Mouse (Mus musculus) limb, embryonic 13.5 days (tissue): Measurements from ENCODE around the gene Insm2. TPM values are rescaled to one million over a fixed set of nuclear protein-coding genes. Genes with fewer than 3 reads are reported as not detected.
"Not testable (repeated sequence)": the region's sequence is repeated elsewhere in the genome, so short reads cannot be mapped to it uniquely, and the experiment has no call there.

Experiments
- ATAC-seq: fragments of 200-750 bp; cut with Nextera tagmentation; 2 replicates; pipeline ENCODE4 v1.8.0; 2017; ENCODE audit warnings: low read depth, moderate number of reproducible peaks, moderate TSS enrichment; ENCODE audit not compliant: low FRiP score
- H3K27ac ChIP-seq: fragments of 300-500 bp; sonication (generic); 2 replicates; pipeline ENCODE4 v1.5.1; 2015; ENCODE audit warnings: inconsistent platforms, mild to moderate bottlenecking, moderate library complexity
- H3K27me3 ChIP-seq: fragments of 300-500 bp; sonication (generic); 2 replicates; pipeline ENCODE4 v1.6.1; 2015; ENCODE audit warnings: mild to moderate bottlenecking, inconsistent platforms
- H3K36me3 ChIP-seq: fragments of 300-500 bp; sonication (generic); 2 replicates; pipeline ENCODE4 v1.6.1; 2015; ENCODE audit warnings: inconsistent platforms, mild to moderate bottlenecking, moderate library complexity
- H3K4me1 ChIP-seq: fragments of 300-500 bp; sonication (generic); 2 replicates; pipeline ENCODE4 v1.6.1; 2015; ENCODE audit warnings: inconsistent platforms
- H3K4me2 ChIP-seq: fragments of 300-500 bp; sonication (generic); replicated peaks from 2 replicates; pipeline ENCODE4 v1.6.1; 2015; ENCODE audit warnings: inconsistent platforms, mild to moderate bottlenecking, moderate library complexity
- H3K4me3 ChIP-seq: fragments of 300-500 bp; sonication (generic); 2 replicates; pipeline ENCODE4 v1.5.1; 2015; ENCODE audit warnings: moderate library complexity, mild to moderate bottlenecking, inconsistent platforms
- H3K9ac ChIP-seq: fragments of 300-500 bp; sonication (generic); 2 replicates; pipeline ENCODE4 v1.6.1; 2015; ENCODE audit warnings: mild to moderate bottlenecking, inconsistent platforms
- H3K9me3 ChIP-seq: fragments of 300-500 bp; sonication (generic); 2 replicates; pipeline ENCODE4 v1.6.1; 2016; ENCODE audit warnings: inconsistent platforms
- WGBS: fragments of 180-500 bp; shearing (Covaris S2); methylation state at CpG from one replicate; pipeline ENCODE4 v1.1.7; 2015; 5-methylcytosine and 5-hydroxymethylcytosine counted together
- polyA plus RNA-seq: library from polyadenylated mRNA; unstranded; fragments of >200 nt; fragmentation: Nextera tagmentation; extraction: Ambion mirVana; gene quantifications from 2 replicates; pipeline ENCODE4 v1.2.1, GENCODE M21; 2015

Insm2 gene
- polyA plus RNA-seq, 1 experiment from 2014 or later, result 0.06 TPM

GRCm38 (mm10) chr12:55569676-55570075, 29.6 kb upstream of the Insm2 start:
- no peaks in the 10 kb centered on the region for H3K36me3 ChIP-seq
- 0 out of 2 replicates have a peak, but pooled peaks cover 3% of the 10 kb centered on the region for H3K9me3 ChIP-seq
- H3K9ac ChIP-seq, result no peak overlapping the region
- no peak for ATAC-seq
- no peak overlapping the region for H3K27ac ChIP-seq
- 75% methylated on average over 6 of the region's 6 CpGs for WGBS
- no peak overlapping the region for H3K4me3 ChIP-seq
- H3K4me2 ChIP-seq, result no peak overlapping the region
- H3K27me3 ChIP-seq, result no peaks in the 10 kb centered on the region
- H3K4me1 ChIP-seq, result no peaks in the 10 kb centered on the region; the same call in 1 of the 2 replicates

- WGBS, result 93% methylated on average over 9 of the region's 9 CpGs
- Histone ChIP-seq H3K4me1 (no peaks in the 10 kb centered on the region; the same call in 1 of the 2 replicates), H3K4me2 (no peak overlapping the region), H3K9ac (no peak overlapping the region), H3K36me3 (no peaks in the 10 kb centered on the region), H3K27ac (no peak overlapping the region), H3K4me3 (no peak overlapping the region), H3K27me3 (no peaks in the 10 kb centered on the region), H3K9me3 (0 out of 2 replicates have a peak, but pooled peaks cover 3% of the 10 kb centered on the region)
- ATAC-seq, result no peak
Measured at GRCm38 (mm10) chr12:55570646-55571045, 28.6 kb upstream of the Insm2 start.

GRCm38 (mm10) chr12:55571181-55571580, 28.0 kb upstream of the Insm2 start:
- no peaks in the 10 kb centered on the region; the same call in 1 of the 2 replicates for H3K4me1 ChIP-seq
- no peak overlapping the region for H3K27ac ChIP-seq
- H3K4me2 ChIP-seq, result no peak overlapping the region
- ATAC-seq, result no peak
- no peaks in the 10 kb centered on the region for H3K27me3 ChIP-seq
- 0 out of 2 replicates have a peak, but pooled peaks cover 3% of the 10 kb centered on the region for H3K9me3 ChIP-seq
- no peaks in the 10 kb centered on the region for H3K36me3 ChIP-seq
- H3K4me3 ChIP-seq, result no peak overlapping the region
- 86% methylated on average over 11 of the region's 11 CpGs for WGBS
- no peak overlapping the region for H3K9ac ChIP-seq

GRCm38 (mm10) chr12:55571661-55572060, 27.6 kb upstream of the Insm2 start:
- Histone ChIP-seq H3K27me3 (0 out of 2 replicates have a peak, but pooled peaks cover 3% of the 10 kb centered on the region), H3K4me1 (no peaks in the 10 kb centered on the region; the same call in 1 of the 2 replicates), H3K36me3 (no peaks in the 10 kb centered on the region), H3K27ac (no peak overlapping the region), H3K4me2 (no peak overlapping the region), H3K9ac (no peak overlapping the region), H3K9me3 (0 out of 2 replicates have a peak, but pooled peaks cover 3% of the 10 kb centered on the region), H3K4me3 (no peak overlapping the region)
- ATAC-seq, result no peak
- 79% methylated on average over 10 of the region's 10 CpGs for WGBS

- ATAC-seq, result no peak
- Histone ChIP-seq H3K4me2 (no peak overlapping the region), H3K9me3 (0 out of 2 replicates have a peak, but pooled peaks cover 3% of the 10 kb centered on the region), H3K27ac (no peak overlapping the region), H3K9ac (no peak overlapping the region), H3K36me3 (no peaks in the 10 kb centered on the region), H3K4me3 (no peak overlapping the region), H3K4me1 (no peaks in the 10 kb centered on the region), H3K27me3 (0 out of 2 replicates have a peak, but pooled peaks cover 3% of the 10 kb centered on the region)
Measured at GRCm38 (mm10) chr12:55573089-55573488, 26.1 kb upstream of the Insm2 start.

- no peaks in the 10 kb centered on the region for H3K4me1 ChIP-seq
- no peak for ATAC-seq
- H3K27me3 ChIP-seq, result 0 out of 2 replicates have a peak, but pooled peaks cover 3% of the 10 kb centered on the region
- WGBS, result 3% methylated on average over 6 of the region's 6 CpGs
- no peaks in the 10 kb centered on the region for H3K36me3 ChIP-seq
- no peak overlapping the region for H3K9ac ChIP-seq
- no peak overlapping the region for H3K27ac ChIP-seq
- no peak overlapping the region for H3K4me2 ChIP-seq
- no peak overlapping the region for H3K4me3 ChIP-seq
- 0 out of 2 replicates have a peak, but pooled peaks cover 3% of the 10 kb centered on the region for H3K9me3 ChIP-seq
Measured at GRCm38 (mm10) chr12:55573794-55574193, 25.4 kb upstream of the Insm2 start.

- not testable (repeated sequence) for H3K4me1 ChIP-seq, H3K27ac ChIP-seq, H3K4me3 ChIP-seq, H3K27me3 ChIP-seq, H3K4me2 ChIP-seq, H3K36me3 ChIP-seq, H3K9me3 ChIP-seq, ATAC-seq, H3K9ac ChIP-seq
- 62% methylated on average over 9 of the region's 9 CpGs for WGBS
Measured at GRCm38 (mm10) chr12:55586936-55587335, 12.3 kb upstream of the Insm2 start.

- Histone ChIP-seq H3K27ac (no peak overlapping the region), H3K4me1 (peaks cover 26% of the 10 kb centered on the region), H3K9me3 (no peaks in the 10 kb centered on the region), H3K4me2 (peak overlapping the region; percentile 82), H3K27me3 (peaks cover 75% of the 10 kb centered on the region), H3K9ac (no peak overlapping the region), H3K4me3 (peak overlapping the region; percentile 46), H3K36me3 (peaks cover 5% of the 10 kb centered on the region; the same call in 1 of the 2 replicates)
- WGBS, result 8% methylated on average over 7 of the region's 7 CpGs
- ATAC-seq, result no peak
Measured at GRCm38 (mm10) chr12:55598537-55598886, 715 bp upstream of the Insm2 start.

GRCm38 (mm10) chr12:55599639-55600502, 644 bp downstream of the Insm2 start:
- Histone ChIP-seq H3K4me3 (peak overlapping the region; percentile 46), H3K4me2 (peak overlapping the region; percentile 82), H3K9me3 (no peaks in the 10 kb centered on the region), H3K9ac (no peak overlapping the region), H3K27ac (no peak overlapping the region), H3K36me3 (peaks cover 5% of the 10 kb centered on the region; the same call in 1 of the 2 replicates), H3K27me3 (peaks cover 68% of the 10 kb centered on the region), H3K4me1 (peaks cover 26% of the 10 kb centered on the region)
- WGBS, result under 1% methylated on average over 108 of the region's 109 CpGs
- peak; percentile 89 for ATAC-seq

GRCm38 (mm10) chr12:55600503-55600994, 1.3 kb downstream of the Insm2 start:
- peaks cover 26% of the 10 kb centered on the region for H3K4me1 ChIP-seq
- WGBS, result 4% methylated on average over 42 of the region's 42 CpGs
- H3K4me2 ChIP-seq, result peak overlapping the region; percentile 82
- peak overlapping the region; percentile 46 for H3K4me3 ChIP-seq
- 0 out of 2 replicates have a peak, but pooled peaks have one; percentile 8 for ATAC-seq
- no peak overlapping the region for H3K9ac ChIP-seq
- no peak overlapping the region for H3K27ac ChIP-seq
- peaks cover 71% of the 10 kb centered on the region for H3K27me3 ChIP-seq
- H3K9me3 ChIP-seq, result no peaks in the 10 kb centered on the region
- H3K36me3 ChIP-seq, result peaks cover 9% of the 10 kb centered on the region; the same call in 1 of the 2 replicates

GRCm38 (mm10) chr12:55604411-55604810, 5.2 kb downstream of the Insm2 start:
- H3K9me3 ChIP-seq, result no peaks in the 10 kb centered on the region
- 72% methylated on average over 3 of the region's 3 CpGs for WGBS
- H3K36me3 ChIP-seq, result peaks cover 9% of the 10 kb centered on the region; the same call in 1 of the 2 replicates
- H3K9ac ChIP-seq, result no peak overlapping the region
- no peak overlapping the region for H3K4me2 ChIP-seq
- peaks cover 15% of the 10 kb centered on the region for H3K4me1 ChIP-seq
- peaks cover 32% of the 10 kb centered on the region for H3K27me3 ChIP-seq
- ATAC-seq, result no peak
- H3K4me3 ChIP-seq, result no peak overlapping the region
- no peak overlapping the region for H3K27ac ChIP-seq

- H3K4me2 ChIP-seq, result no peak overlapping the region
- no peaks in the 10 kb centered on the region for H3K9me3 ChIP-seq
- H3K36me3 ChIP-seq, result peaks cover 9% of the 10 kb centered on the region; the same call in 1 of the 2 replicates
- H3K4me1 ChIP-seq, result no peaks in the 10 kb centered on the region
- no peak; the same call in 1 of the 2 replicates for ATAC-seq
- H3K9ac ChIP-seq, result no peak overlapping the region
- H3K27ac ChIP-seq, result no peak overlapping the region
- H3K4me3 ChIP-seq, result no peak overlapping the region
- H3K27me3 ChIP-seq, result 0 out of 2 replicates have a peak, but pooled peaks cover 3% of the 10 kb centered on the region
- 18% methylated on average over 4 of the region's 4 CpGs for WGBS
Measured at GRCm38 (mm10) chr12:55607902-55608301, 8.7 kb downstream of the Insm2 start.
